Mouse (Mus musculus) liver, postnatal 0 days (tissue): ENCODE measurements around the gene Mov10l1. TPM values are rescaled to one million over a fixed set of nuclear protein-coding genes. Genes with fewer than 3 reads are reported as not detected.

Source experiments
- ATAC-seq: fragments of 200-750 bp; cut with Nextera tagmentation; 2 replicates; pipeline ENCODE4 v1.8.0; 2017; ENCODE audit warnings: mild to moderate bottlenecking, moderate library complexity
- DNase-seq: peaks from one replicate; pipeline ENCODE4 v3.0.0-alpha.2; 2016
- H3K27ac ChIP-seq: fragments of 300-500 bp; sonication (generic); 2 replicates; pipeline ENCODE4 v1.5.1; 2014; ENCODE audit warnings: antibody characterized with exemption, moderate library complexity, mild to moderate bottlenecking, low read depth
- H3K27me3 ChIP-seq: fragments of 300-500 bp; sonication (generic); 2 replicates; pipeline ENCODE4 v1.6.1; 2014; ENCODE audit warnings: low read length, control low read depth, mixed read lengths; ENCODE audit not compliant: insufficient read depth
- H3K36me3 ChIP-seq: fragments of 300-500 bp; sonication (generic); replicated peaks from 2 replicates; pipeline ENCODE4 v1.6.1; 2014; ENCODE audit warnings: mild to moderate bottlenecking, control low read depth, low read length, moderate library complexity, mixed read lengths; ENCODE audit not compliant: insufficient read depth
- H3K4me1 ChIP-seq: fragments of 300-500 bp; sonication (generic); 2 replicates; pipeline ENCODE4 v1.6.1; 2014; ENCODE audit warnings: antibody characterized with exemption, mild to moderate bottlenecking, control low read depth; ENCODE audit not compliant: insufficient read depth
- H3K4me2 ChIP-seq: fragments of 300-500 bp; sonication (generic); 2 replicates; pipeline ENCODE4 v1.6.1; 2014; ENCODE audit warnings: low read depth, mild to moderate bottlenecking, low read length, moderate library complexity, mixed read lengths
- H3K4me3 ChIP-seq: fragments of 300-500 bp; sonication (generic); 2 replicates; pipeline ENCODE4 v1.5.1; 2014; ENCODE audit warnings: low read depth, low read length
- H3K9ac ChIP-seq: fragments of 300-500 bp; sonication (generic); replicated peaks from 2 replicates; pipeline ENCODE4 v1.6.1; 2014; ENCODE audit warnings: mild to moderate bottlenecking, moderate library complexity
- H3K9me3 ChIP-seq: fragments of 300-500 bp; sonication (generic); 2 replicates; pipeline ENCODE4 v1.6.1; 2016; ENCODE audit warnings: mild to moderate bottlenecking, control low read depth, low read length, mixed read lengths
- CTCF ChIP-seq: sonication (generic); IDR thresholded peaks from 2 replicates; pipeline ENCODE4 v1.5.1; 2016; ENCODE audit warnings: antibody characterized with exemption, low read depth
- EP300 ChIP-seq: IDR thresholded peaks from 2 replicates; pipeline ENCODE4 v1.6.1; 2016; ENCODE audit warnings: antibody characterized with exemption, low read depth, mild to moderate bottlenecking
- WGBS: fragments of 180-500 bp; shearing (Covaris S2); extraction: QIAGEN DNeasy Blood & Tissue Kit; methylation state at CpG from one replicate; pipeline ENCODE4 v1.1.7; 2014; ENCODE audit not compliant: insufficient replicate concordance; 5-methylcytosine and 5-hydroxymethylcytosine counted together
- polyA plus RNA-seq: library from polyadenylated mRNA; unstranded; fragments of >200 nt; fragmentation: Nextera tagmentation; extraction: Ambion mirVana; gene quantifications from 2 replicates; pipeline ENCODE4 v1.2.1, GENCODE M21; 2015

The Mov10l1 gene
- polyA plus RNA-seq, 1 experiment from 2014 or later, result not detected

DNA sequence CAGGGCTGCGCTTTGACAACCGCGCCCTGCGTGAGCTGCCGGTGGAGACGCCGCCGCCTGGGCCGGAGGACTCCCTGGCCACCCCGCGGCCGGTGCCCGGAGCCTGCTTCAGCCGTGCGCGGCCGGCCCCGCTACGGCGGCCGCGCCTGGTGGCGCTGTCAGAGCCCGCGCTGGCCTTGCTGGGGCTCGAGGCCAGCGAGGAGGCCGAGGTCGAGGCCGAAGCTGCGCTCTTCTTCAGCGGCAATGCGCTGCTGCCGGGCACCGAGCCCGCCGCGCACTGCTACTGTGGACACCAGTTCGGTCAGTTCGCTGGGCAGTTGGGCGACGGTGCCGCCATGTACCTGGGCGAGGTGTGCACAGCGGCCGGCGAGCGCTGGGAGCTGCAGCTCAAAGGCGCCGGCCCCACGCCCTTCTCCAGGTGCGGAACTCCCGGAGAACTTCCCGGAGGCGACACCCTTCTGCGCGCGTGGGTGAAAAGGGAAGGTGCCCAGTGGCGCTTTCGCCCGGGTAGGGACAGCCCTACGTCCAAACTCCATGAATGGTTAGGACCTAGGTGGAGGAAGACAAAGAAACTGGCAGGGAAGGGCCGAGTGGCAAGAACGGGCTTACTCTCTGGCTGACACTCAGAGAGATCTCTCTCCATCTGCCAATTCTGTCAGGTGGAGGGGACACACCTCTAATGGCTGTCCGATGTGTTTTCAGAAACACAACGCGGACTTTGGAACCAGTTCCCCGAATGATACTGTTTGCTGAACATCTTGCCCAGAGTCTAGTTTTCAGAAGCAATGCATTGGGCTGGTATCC lies 106.7 kb downstream of the Mov10l1 start:
- peak overlapping the region; percentile 88 for H3K4me2 ChIP-seq
- DNase-seq (peak; percentile 61), ATAC-seq (peak; percentile 70)
- H3K9ac ChIP-seq, result peak overlapping the region; percentile 95
- peak overlapping the region; percentile 96 for H3K27ac ChIP-seq
- TF ChIP-seq EP300, result peak; percentile 45; the same call in 1 of the 2 replicates
- TF ChIP-seq CTCF, result no peak
- H3K27me3 ChIP-seq, result no peaks in the 10 kb centered on the region
- no peaks in the 10 kb centered on the region for H3K9me3 ChIP-seq
- H3K4me1 ChIP-seq, result peaks cover 31% of the 10 kb centered on the region
- H3K36me3 ChIP-seq, result peaks cover 41% of the 10 kb centered on the region
- peak overlapping the region; percentile 81 for H3K4me3 ChIP-seq
- 4% methylated on average over 59 of the region's 68 CpGs for WGBS

GRCm38 (mm10) chr15:89090662-89091061 lies 108.0 kb downstream of the Mov10l1 start:
- H3K27me3 ChIP-seq, result no peaks in the 10 kb centered on the region
- no peak for DNase-seq
- H3K4me3 ChIP-seq, result no peak overlapping the region
- TF ChIP-seq CTCF (no peak), EP300 (no peak)
- H3K9ac ChIP-seq, result 0 out of 2 replicates have a peak overlapping the region, but pooled peaks have one; percentile 2
- peak overlapping the region; percentile 96 for H3K27ac ChIP-seq
- no peak for ATAC-seq
- no peaks in the 10 kb centered on the region for H3K9me3 ChIP-seq
- peak overlapping the region; percentile 88 for H3K4me2 ChIP-seq
- H3K4me1 ChIP-seq, result peaks cover 30% of the 10 kb centered on the region
- peaks cover 42% of the 10 kb centered on the region for H3K36me3 ChIP-seq
- WGBS, result 84% methylated on average over 4 of the region's 4 CpGs

GRCm38 (mm10) chr15:89092181-89092580 lies 109.5 kb downstream of the Mov10l1 start:
- WGBS, result 85% methylated on average over 5 of the region's 5 CpGs
- Histone ChIP-seq H3K27ac (no peak overlapping the region), H3K9me3 (no peaks in the 10 kb centered on the region), H3K9ac (no peak overlapping the region), H3K4me3 (no peak overlapping the region), H3K4me1 (peaks cover 30% of the 10 kb centered on the region), H3K36me3 (peaks cover 42% of the 10 kb centered on the region), H3K4me2 (no peak overlapping the region), H3K27me3 (no peaks in the 10 kb centered on the region)
- DNase-seq, result no peak
- ATAC-seq, result no peak
- TF ChIP-seq CTCF (no peak), EP300 (no peak)

DNA sequence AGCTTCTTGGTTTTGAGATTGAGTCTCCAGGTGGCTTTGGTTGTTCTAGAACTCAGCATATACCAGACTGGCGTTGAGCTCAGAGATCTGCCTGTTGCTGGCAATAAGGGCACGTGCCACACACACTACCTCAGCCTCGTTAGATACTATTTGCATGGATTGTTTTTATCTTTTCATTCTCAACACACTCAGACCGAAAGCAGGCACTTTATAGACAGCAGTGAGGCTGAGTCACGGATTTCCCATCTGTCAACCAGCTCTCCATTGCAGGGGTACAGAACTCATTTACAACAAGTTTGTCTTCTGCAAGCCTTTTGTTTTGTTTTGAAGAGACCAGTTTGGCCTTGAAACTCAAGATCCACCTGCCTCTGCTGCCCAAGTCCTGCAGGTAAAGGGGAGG lies 114.7 kb downstream of the Mov10l1 start:
- H3K9ac ChIP-seq, result no peak overlapping the region
- H3K27me3 ChIP-seq, result no peaks in the 10 kb centered on the region
- TF ChIP-seq CTCF (no peak), EP300 (no peak)
- H3K9me3 ChIP-seq, result no peaks in the 10 kb centered on the region
- H3K4me2 ChIP-seq, result no peak overlapping the region
- WGBS, result 90% methylated on average over 5 of the region's 5 CpGs
- no peak overlapping the region for H3K4me3 ChIP-seq
- H3K36me3 ChIP-seq, result peaks cover 89% of the 10 kb centered on the region
- H3K4me1 ChIP-seq, result no peaks in the 10 kb centered on the region
- no peak for DNase-seq
- H3K27ac ChIP-seq, result no peak overlapping the region
- ATAC-seq, result no peak

- H3K4me3 ChIP-seq, result no peak overlapping the region
- H3K4me1 ChIP-seq, result no peaks in the 10 kb centered on the region
- no peak for DNase-seq
- no peak overlapping the region for H3K4me2 ChIP-seq
- no peaks in the 10 kb centered on the region for H3K27me3 ChIP-seq
- 0 out of 2 replicates have a peak overlapping the region, but pooled peaks have one; percentile 22 for H3K27ac ChIP-seq
- no peak for ATAC-seq
- H3K36me3 ChIP-seq, result peaks cover 92% of the 10 kb centered on the region
- H3K9ac ChIP-seq, result no peak overlapping the region
- no peak for TF ChIP-seq CTCF
- TF ChIP-seq EP300, result no peak
- 84% methylated on average over 7 of the region's 7 CpGs for WGBS
- no peaks in the 10 kb centered on the region for H3K9me3 ChIP-seq
These were observed 115.9 kb downstream of the Mov10l1 start for GRCm38 (mm10) chr15:89098616-89099015.

GRCm38 (mm10) chr15:89100823-89101222 lies 118.1 kb downstream of the Mov10l1 start:
- ATAC-seq (peak; percentile 16), DNase-seq (no peak)
- Histone ChIP-seq H3K27me3 (no peaks in the 10 kb centered on the region), H3K27ac (no peak overlapping the region), H3K4me2 (no peak overlapping the region), H3K9me3 (no peaks in the 10 kb centered on the region), H3K4me3 (no peak overlapping the region), H3K4me1 (no peaks in the 10 kb centered on the region), H3K9ac (no peak overlapping the region), H3K36me3 (peaks cover 89% of the 10 kb centered on the region)
- no peak for TF ChIP-seq CTCF
- TF ChIP-seq EP300, result no peak
- 90% methylated on average over 12 of the region's 12 CpGs for WGBS
